19 mouse cellular contexts compared by ENCODE assay signal in genomic region chr4:43851265-43851664, GRCm38 (mm10). TPM values are rescaled to one million over a fixed set of nuclear protein-coding genes. Genes with fewer than 3 reads are reported as not detected.
A peak's percentile ranks its signal among the peaks of the same experiment; 100 is the strongest.
DNase-seq lines count a peak whose midpoint lies in the region; ATAC-seq lines count a peak whose summit lies in the region.
"Had no signal": no experiment of that assay in that cellular context is flagged by ENCODE, and none has a peak within 500 bp of the region (broad histone marks: within the 10 kb centered on the region; RNA-seq: fewer than 3 reads in every experiment).

Olfr155 (plus strand) TSS chr4:43851565.

- WGBS in forebrain, embryonic 11.5 days = 86% methylated on average over 6 of the region's 6 CpGs
- WGBS in forebrain, embryonic 15.5 days = 89% methylated on average over 6 of the region's 6 CpGs

- H3K27ac ChIP-seq in forebrain, embryonic 11.5 days (ENCODE audit: low read depth, low read length) = no peak within 1 kb of the TSS
- no peak within 1 kb of the TSS for H3K27ac ChIP-seq in forebrain, embryonic 15.5 days (replicated peaks)

- H3K4me1 ChIP-seq in forebrain, embryonic 11.5 days (replicated peaks; ENCODE audit: control insufficient read depth, insufficient read depth, low read length) = no peaks in the 10 kb centered on the region
- no peaks in the 10 kb centered on the region for H3K4me1 ChIP-seq in forebrain, embryonic 15.5 days

- no peaks in the 10 kb centered on the region for H3K9me3 ChIP-seq in forebrain, embryonic 11.5 days (ENCODE audit: control insufficient read depth, low read length)
- H3K9me3 ChIP-seq in forebrain, embryonic 15.5 days = no peaks in the 10 kb centered on the region
- H3K9me3 ChIP-seq: G1E had no signal

- no peaks in the 10 kb centered on the region for H3K36me3 ChIP-seq in forebrain, embryonic 11.5 days (ENCODE audit: control insufficient read depth, insufficient read depth, low read length)
- no peaks in the 10 kb centered on the region for H3K36me3 ChIP-seq in forebrain, embryonic 15.5 days
- H3K36me3 ChIP-seq: G1E had no signal

- ATAC-seq in forebrain, embryonic 11.5 days (replicated peaks; ENCODE audit: low FRiP score) = no peak
- no peak for ATAC-seq in forebrain, embryonic 15.5 days (replicated peaks)
- ATAC-seq: activated CD4-positive, CD25-positive, alpha-beta regulatory T cell, adult 4 months; CD4-positive, CD25-positive, alpha-beta regulatory T cell, adult 4 months; Patski had no signal

- no peak within 1 kb of the TSS for H3K9ac ChIP-seq in forebrain, embryonic 11.5 days (ENCODE audit: low read length)
- H3K9ac ChIP-seq in forebrain, embryonic 15.5 days (replicated peaks) = no peak within 1 kb of the TSS

- H3K27me3 ChIP-seq in forebrain, embryonic 11.5 days (ENCODE audit: control insufficient read depth, insufficient read depth, low read length) = no peaks in the 10 kb centered on the region
- no peaks in the 10 kb centered on the region for H3K27me3 ChIP-seq in forebrain, embryonic 15.5 days

- no peak within 1 kb of the TSS for H3K4me3 ChIP-seq in forebrain, embryonic 11.5 days (ENCODE audit: low read depth, low read length)
- H3K4me3 ChIP-seq in forebrain, embryonic 15.5 days = no peak within 1 kb of the TSS

- H3K4me2 ChIP-seq in forebrain, embryonic 11.5 days (ENCODE audit: low read depth, low read length, severe bottlenecking) = no peak within 1 kb of the TSS
- H3K4me2 ChIP-seq in forebrain, embryonic 15.5 days (replicated peaks) = no peak within 1 kb of the TSS

- DNase-seq in forebrain, embryonic 11.5 days (ENCODE audit: low spot score) = peak; percentile 8
- DNase-seq: adrenal gland, adult 2 months; adrenal gland, adult 8-10 months; adrenal gland, postnatal 10 days; adrenal gland, postnatal 14 days; adrenal gland, postnatal 25 days; adrenal gland, postnatal 36 days; B cell, adult 2 months; cerebellum, adult 11 months; cerebellum, adult 11-12 months; cerebellum, adult 18-20 months; cerebellum, adult 2 months had no signal

RNA-seq across cellular contexts. Expression of gene Olfr155, which starts in this region (rescaled TPM):
- not detected in 2 replicates for polyA plus RNA-seq in forebrain, embryonic 11.5 days (2014; fragmentation: Nextera tagmentation; extraction: Ambion mirVana)
- polyA plus RNA-seq in forebrain, embryonic 15.5 days (2015; fragmentation: Nextera tagmentation; extraction: Ambion mirVana) = not detected in 2 replicates
- polyA plus RNA-seq: adrenal gland, adult 2 months; brain, embryonic 14.5 days; C2C12; CD4-positive, CD25-positive, alpha-beta regulatory T cell, adult 4 months; cerebellum, adult 2 months; G1E; Patski had no signal

Comparison
In these comparisons a context has a peak if more than half of its experiments do, and no peak if none do; other contexts are left out.
1. Peak in DNase-seq in forebrain, embryonic 11.5 days; RNA of the gene not detected or under 1 TPM.